Mouse (Mus musculus) CD4-positive, CD25-positive, alpha-beta regulatory T cell, adult 9 weeks (primary cell): ENCODE data around the gene Frem3. TPM values are rescaled to one million over a fixed set of nuclear protein-coding genes. Genes with fewer than 3 reads are reported as not detected.

Source experiments
- polyA plus RNA-seq: library from polyadenylated mRNA; unstranded; fragments of 100-300 nt; shearing (Covaris generic); gene quantifications from one replicate; pipeline ENCODE4 v1.2.1, GENCODE M21; 2017

Gene Frem3
- polyA plus RNA-seq, result not detected

GRCm38 (mm10) chr8:80610549-80611440 is at the start of gene Frem3:
Gene Frem3 (plus strand): TSS chr8:80611080.

GRCm38 (mm10) chr8:80739155-80739924 is 128.5 kb downstream of the Frem3 start, which contains the start of gene Smarca5:
Gene Smarca5 (minus strand): TSS chr8:80739497.

Other genes with a start within 250 kb of the Frem3 start
- 0.58 TPM for gene Gypa, start 117.3 kb upstream of the Frem3 start, polyA plus RNA-seq
- 8.4 TPM for gene Smarca5, start 128.4 kb downstream of the Frem3 start, polyA plus RNA-seq